Mouse (Mus musculus): ENCODE measurements at regions not wholly inside any gene's neighbourhood (a gene's known extent, or its start where the extent isn't known, plus 50 kb on each side); places are given as distances from the start of the nearest gene placed in this dataset.

GRCm38 (mm10) chr13:48384901-48385300 is 123.9 kb downstream of the Id4 start:
- TF ChIP-seq CTCF (IDR thresholded peaks at IDR 0.05; ENCODE audit: low read depth, low read length) (no peak), POLR2A (IDR thresholded peaks at IDR 0.05; ENCODE audit: insufficient read depth, low read length) (no peak)
